Mouse (Mus musculus) heart, postnatal 0 days (tissue): ENCODE data around the gene Mgrn1.

Experiments used
- CTCF ChIP-seq: IDR thresholded peaks from 2 replicates; pipeline ENCODE4 v1.5.1; 2016; ENCODE audit warnings: antibody characterized with exemption, control low read depth, low read depth
- EP300 ChIP-seq: IDR thresholded peaks from 2 replicates; pipeline ENCODE4 v1.6.1; 2016; ENCODE audit warnings: antibody characterized with exemption, low read depth

GRCm38 (mm10) chr16:4904878-4905277, 18.8 kb downstream of the Mgrn1 start:
- no peak for TF ChIP-seq CTCF
- no peak for TF ChIP-seq EP300
